Mouse (Mus musculus): ENCODE data around the gene Bfsp1. TPM values are rescaled to one million over a fixed set of nuclear protein-coding genes. Genes with fewer than 3 reads are reported as not detected.

Gene Bfsp1
- total RNA-seq, 4 experiments from 2014 or later: 1.2 to 3.0 (median 1.9) TPM

GRCm38 (mm10) chr2:143801097-143801496, 61.9 kb downstream of the Bfsp1 start:
- no peak for DNase-seq (ENCODE audit: low spot score in 2 of 2)

- no peak for DNase-seq (ENCODE audit: low spot score in 2 of 2)
These were observed 66.5 kb downstream of the Bfsp1 start for GRCm38 (mm10) chr2:143796335-143797013.

DNA sequence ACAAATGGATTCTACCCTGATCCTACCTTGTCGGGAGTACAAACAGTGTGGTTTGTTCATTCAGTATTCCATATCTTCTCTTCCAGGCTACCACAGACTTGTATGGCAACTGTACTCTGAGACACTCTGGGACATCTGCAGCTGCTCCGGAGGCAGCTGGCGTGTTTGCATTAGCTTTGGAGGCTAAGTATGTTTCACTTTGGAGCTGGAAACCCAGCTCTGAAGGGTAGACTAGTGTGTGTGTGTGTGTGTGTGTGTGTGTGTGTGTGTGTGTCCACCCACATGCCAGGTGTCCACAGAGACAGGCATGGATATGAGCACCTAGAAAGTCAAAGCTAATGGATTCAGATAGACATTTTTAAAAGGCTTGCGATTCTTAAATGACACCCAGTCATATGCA, 67.1 kb downstream of the Bfsp1 start:
- DNase-seq (ENCODE audit: low spot score in 2 of 2): peak; percentile 26 to 39

- DNase-seq (ENCODE audit: low spot score in 2 of 2): no peak
These were observed 73.1 kb downstream of the Bfsp1 start for GRCm38 (mm10) chr2:143789911-143790310.

- DNase-seq (ENCODE audit: low spot score in 2 of 2): no peak
These were observed 82.7 kb downstream of the Bfsp1 start for GRCm38 (mm10) chr2:143780310-143780709.

Other genes with a start within 250 kb of the Bfsp1 start
- gene Dstn, start 52.1 kb upstream of the Bfsp1 start, total RNA-seq (2022): 100 to 1,000 TPM; 176 to 193 (median 185) TPM
- gene Rrbp1, start 148.1 kb upstream of the Bfsp1 start, total RNA-seq (2022): 10 to 100 TPM; 46.6 to 98.4 (median 68.6) TPM
- not detected for gene Banf2, start 169.9 kb upstream of the Bfsp1 start, total RNA-seq (2022)

All from layer of hippocampus, adult 8-10 months (tissue).